Mouse (Mus musculus) cerebral cortex, adult 2 months (tissue): Measurements from ENCODE around the gene Kcnk7.

ENCODE experiments used
- WGBS: fragments of 180-500 bp; shearing (Covaris S2); methylation state at CpG from one replicate; pipeline ENCODE4 v1.1.7; 2018; 5-methylcytosine and 5-hydroxymethylcytosine counted together

The Kcnk7 gene

DNA sequence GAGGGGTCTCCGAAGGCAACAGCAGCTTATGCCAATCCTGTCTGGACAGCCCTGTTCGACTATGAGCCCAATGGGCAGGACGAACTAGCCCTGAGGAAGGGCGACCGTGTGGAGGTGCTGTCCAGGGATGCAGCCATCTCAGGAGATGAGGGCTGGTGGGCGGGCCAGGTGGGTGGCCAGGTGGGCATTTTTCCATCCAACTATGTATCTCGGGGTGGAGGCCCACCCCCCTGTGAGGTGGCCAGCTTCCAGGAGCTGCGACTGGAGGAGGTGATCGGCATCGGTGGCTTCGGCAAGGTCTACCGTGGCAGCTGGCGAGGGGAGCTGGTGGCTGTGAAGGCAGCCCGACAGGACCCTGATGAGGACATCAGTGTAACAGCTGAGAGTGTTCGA lies 13.8 kb upstream of the Kcnk7 start:
- 42% methylated on average over 15 of the region's 15 CpGs for WGBS

- WGBS, result 53% methylated on average over 5 of the region's 5 CpGs
Observed at GRCm38 (mm10) chr19:5691601-5692000, 12.6 kb upstream of the Kcnk7 start.

GRCm38 (mm10) chr19:5692086-5692912 lies 11.9 kb upstream of the Kcnk7 start:
- WGBS, result 43% methylated on average over 10 of the region's 10 CpGs

GRCm38 (mm10) chr19:5692913-5693396 lies 11.2 kb upstream of the Kcnk7 start:
- WGBS, result 37% methylated on average over 10 of the region's 10 CpGs

GRCm38 (mm10) chr19:5693801-5694200 lies 10.4 kb upstream of the Kcnk7 start:
- WGBS, result 80% methylated on average over 6 of the region's 6 CpGs

DNA sequence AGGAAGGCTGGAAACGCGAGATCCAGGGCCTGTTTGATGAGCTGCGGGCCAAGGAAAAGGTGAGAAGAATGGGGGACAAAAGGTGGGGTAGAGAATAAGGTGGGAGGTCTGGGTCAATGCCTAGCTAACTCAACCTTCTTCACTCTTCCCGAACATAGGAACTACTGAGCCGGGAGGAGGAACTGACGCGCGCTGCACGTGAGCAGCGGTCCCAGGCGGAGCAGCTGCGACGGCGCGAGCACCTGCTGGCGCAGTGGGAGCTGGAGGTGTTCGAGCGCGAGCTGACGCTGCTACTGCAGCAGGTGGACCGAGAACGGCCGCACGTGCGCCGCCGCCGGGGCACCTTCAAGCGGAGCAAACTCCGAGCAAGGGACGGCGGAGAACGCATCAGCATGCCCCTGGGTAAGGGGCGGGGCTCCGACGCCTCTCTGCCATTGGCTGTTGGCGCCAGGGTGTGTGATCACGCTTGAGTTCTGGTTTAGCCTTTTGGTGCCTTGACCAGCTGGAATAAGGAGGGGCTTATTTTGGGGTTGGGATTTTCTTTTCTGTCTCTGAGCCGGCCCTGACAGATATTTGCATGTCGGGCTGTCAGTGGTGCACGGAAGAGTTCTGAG lies 8.2 kb upstream of the Kcnk7 start:
- WGBS, result 63% methylated on average over 41 of the region's 41 CpGs

- WGBS, result 37% methylated on average over 10 of the region's 10 CpGs
Observed at GRCm38 (mm10) chr19:5704801-5705571, 819 bp downstream of the Kcnk7 start.

GRCm38 (mm10) chr19:5710068-5710467 lies 5.9 kb downstream of the Kcnk7 start:
- 89% methylated on average over 6 of the region's 6 CpGs for WGBS

GRCm38 (mm10) chr19:5710581-5710980 lies 6.4 kb downstream of the Kcnk7 start:
- 89% methylated on average over 8 of the region's 8 CpGs for WGBS

DNA sequence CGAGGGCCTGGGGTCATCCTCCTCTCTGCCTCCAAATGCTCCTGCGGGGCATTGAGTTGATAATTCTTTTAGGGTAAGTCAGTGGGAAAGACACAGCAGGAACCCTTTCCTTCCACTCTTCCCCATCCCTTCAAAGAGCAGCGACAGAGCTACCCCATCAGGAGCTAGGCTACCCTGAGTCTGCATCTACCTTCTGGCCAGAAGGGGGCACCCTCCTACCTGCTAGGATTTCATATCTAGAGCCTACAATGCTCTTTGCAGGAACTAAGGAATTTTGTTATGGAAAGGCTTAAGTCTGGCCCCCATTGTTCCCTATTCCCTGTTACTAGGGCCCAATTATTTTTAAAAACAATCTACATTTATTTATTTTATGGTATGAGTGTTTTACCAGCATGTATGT lies 7.1 kb downstream of the Kcnk7 start:
- WGBS, result 8% methylated on average over 3 of the region's 3 CpGs

- 85% methylated on average over 14 of the region's 14 CpGs for WGBS
Observed at GRCm38 (mm10) chr19:5711907-5712460, 7.8 kb downstream of the Kcnk7 start.

- 68% methylated on average over 5 of the region's 5 CpGs for WGBS
Observed at GRCm38 (mm10) chr19:5713255-5713654, 9.1 kb downstream of the Kcnk7 start.

GRCm38 (mm10) chr19:5713730-5714129 lies 9.6 kb downstream of the Kcnk7 start:
- whole genome bisulfite sequencing, result 19% methylated on average over 2 of the region's 2 CpGs

DNA sequence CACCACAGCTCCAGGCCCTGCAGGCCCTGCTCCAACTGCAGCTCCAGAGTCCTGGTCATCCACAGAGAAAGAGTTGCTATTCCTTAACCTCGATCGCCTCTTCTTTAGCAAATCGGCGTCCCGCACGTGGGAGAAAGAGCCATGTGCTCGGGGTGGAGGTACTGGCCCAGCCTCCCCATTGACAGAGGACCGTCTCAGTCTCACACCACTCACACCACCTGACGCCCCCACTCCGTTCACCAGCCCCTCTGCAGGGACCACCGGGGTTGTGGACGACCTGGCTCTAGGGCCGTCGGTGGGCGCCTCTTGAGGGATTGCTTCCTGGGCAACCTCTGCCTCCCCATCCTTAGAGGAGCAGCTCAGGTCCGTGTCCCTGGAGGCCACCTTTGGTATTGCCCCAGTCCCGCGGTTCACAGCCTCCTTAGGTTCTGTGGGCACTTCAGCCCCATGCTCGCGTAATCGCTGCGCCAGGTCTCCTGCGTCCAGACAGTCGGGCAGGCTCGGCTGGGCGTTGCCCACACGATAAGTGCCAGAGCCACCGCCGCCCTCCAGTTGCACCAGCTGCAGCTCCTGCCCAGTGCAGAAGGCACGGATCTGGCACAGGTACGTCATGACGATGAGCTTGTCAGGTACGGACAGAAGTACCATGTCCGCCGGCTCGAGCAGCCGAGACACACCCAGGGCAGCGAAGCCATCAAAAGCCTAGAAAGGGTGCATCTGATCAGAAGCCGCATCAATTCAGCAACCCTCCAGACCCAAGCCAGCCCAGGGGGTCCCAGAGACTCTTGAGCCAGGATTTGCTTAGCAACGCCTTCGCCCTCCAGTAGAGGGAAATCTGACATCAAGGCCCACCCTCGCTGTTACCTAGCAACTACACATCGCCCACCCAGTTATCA lies 11.9 kb downstream of the Kcnk7 start:
- 34% methylated on average over 43 of the region's 43 CpGs for WGBS

GRCm38 (mm10) chr19:5716955-5717354 lies 12.8 kb downstream of the Kcnk7 start:
- 45% methylated on average over 10 of the region's 10 CpGs for WGBS

GRCm38 (mm10) chr19:5721233-5721632 lies 17.1 kb downstream of the Kcnk7 start:
- 92% methylated on average over 6 of the region's 6 CpGs for WGBS

DNA sequence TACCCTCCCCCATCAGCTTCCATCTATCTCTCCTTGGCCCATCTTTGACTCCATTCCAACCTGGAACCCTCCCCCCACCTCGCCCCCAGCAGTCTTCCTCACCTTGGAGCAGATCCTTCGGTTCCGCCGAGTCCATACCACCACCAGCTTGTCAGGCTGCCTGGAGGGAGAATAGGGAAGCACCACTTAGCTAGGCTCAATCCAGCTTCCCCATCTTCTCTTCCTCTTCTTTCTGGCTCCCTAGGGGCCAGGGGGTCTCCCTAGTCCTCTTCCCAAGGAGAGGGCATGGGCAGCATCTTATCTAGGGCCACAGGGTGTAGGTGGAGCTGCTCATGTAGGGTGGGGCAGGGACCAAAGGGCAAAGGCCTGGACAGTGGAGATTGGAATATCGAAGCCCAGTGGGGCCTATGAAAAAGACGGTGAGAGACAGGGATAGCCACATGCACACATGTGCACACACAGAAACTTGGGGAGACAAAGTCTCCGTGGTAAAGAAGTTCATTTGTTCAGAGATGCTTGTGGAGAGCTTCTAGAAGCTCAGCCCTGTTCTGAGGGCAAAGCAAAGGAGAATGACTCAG lies 18.8 kb downstream of the Kcnk7 start:
- WGBS, result 87% methylated on average over 7 of the region's 7 CpGs

DNA sequence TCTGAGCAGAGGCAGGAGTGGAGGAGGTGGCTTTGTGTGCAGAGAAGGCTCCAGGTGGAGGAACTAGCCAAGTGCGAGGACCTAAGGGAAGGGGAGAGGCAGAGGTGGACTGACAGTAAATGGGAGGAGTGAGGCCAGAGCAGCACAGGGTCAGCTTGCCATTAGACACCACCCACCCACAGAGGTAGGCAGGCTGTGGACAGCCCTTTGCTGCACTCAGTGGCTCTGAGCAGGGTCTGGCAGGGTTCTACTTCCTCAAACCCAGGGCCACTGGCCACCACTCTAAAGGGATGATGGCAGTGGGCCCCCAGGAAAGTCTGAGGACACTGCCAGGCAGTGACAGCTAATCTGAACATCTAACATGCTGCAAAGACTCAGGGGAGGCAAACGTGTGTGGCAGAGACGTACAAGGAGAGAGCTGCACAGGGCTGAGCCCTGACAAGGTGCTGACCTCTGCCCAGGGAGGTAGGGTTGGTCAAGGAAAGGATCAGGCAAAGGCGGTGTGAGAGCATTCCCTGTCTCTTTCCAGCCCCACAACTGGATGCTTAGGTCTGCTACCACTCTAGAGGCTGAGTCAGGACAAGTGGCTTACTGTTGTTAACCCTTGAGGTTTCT lies 19.9 kb downstream of the Kcnk7 start:
- 76% methylated on average over 4 of the region's 4 CpGs for WGBS

DNA sequence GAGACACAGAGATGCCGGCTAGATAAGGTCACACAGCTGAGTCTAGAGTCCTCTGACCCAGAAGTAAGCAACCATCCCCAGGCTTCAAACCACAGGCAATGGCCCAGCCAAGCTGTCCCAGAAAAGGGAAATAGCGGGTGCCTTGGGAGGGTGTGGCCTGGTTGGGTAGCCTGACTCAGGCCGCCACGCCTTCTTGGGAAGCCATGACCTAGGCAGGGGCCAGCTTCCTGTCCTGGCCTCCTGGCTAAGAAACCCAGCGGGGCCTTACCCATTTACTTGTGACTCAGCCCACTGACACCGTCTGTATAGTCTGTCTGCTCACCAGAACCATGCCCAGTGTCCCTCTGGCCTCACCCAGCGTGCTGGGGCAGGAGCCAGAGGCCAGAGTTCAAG lies 20.4 kb downstream of the Kcnk7 start:
- 59% methylated on average over 7 of the region's 7 CpGs for WGBS

DNA sequence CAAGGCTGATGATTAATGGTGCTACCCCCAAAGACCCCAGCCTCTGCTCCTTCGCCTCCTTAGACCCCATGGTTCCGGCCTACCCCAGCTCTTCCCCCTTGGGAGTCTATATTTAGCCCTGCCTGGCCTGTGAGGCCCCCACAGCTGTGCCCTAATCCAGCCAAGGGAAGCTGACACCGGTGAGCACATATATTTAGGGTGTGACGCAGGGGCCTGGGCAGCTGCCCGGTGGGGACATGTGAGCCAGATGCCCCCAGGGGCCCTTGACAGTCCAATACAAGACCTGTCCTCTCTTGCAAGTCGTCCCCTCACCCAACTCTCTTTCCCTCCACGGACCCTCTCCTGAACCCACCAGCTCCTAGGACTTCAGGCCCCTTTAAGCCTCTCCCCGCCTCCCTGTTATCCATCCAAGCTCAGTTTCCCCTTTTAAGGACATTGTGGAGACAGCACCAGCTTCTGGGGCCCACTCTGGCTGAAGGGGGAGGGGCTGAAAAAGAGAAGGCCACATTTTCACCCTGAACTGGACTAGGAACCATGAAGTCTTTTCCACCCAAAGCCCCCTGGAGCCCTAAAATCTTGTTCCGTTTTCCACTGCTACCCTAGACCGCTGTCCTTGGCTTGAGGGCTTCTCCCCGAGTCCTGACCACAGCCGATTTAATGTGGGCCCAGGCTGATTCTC lies 21.0 kb downstream of the Kcnk7 start:
- WGBS, result 68% methylated on average over 12 of the region's 12 CpGs
